Mouse (Mus musculus): Measurements from ENCODE around the gene Bckdha. TPM values are rescaled to one million over a fixed set of nuclear protein-coding genes. Genes with fewer than 3 reads are reported as not detected.
A peak's percentile ranks its signal among the peaks of the same experiment; 100 is the strongest.

Gene Bckdha
- polyA plus RNA-seq, 1 experiment = 39.7 TPM

- TF ChIP-seq GATA1 (IDR thresholded peaks at IDR 0.05; ENCODE audit: borderline replicate concordance, low read length) (no peak), FLI1 (IDR thresholded peaks at IDR 0.05; ENCODE audit: low read length) (no peak)
- peaks cover 11% of the 10 kb centered on the region for H3K27me3 ChIP-seq (replicated peaks)
- H3K4me1 ChIP-seq = peaks cover 93% of the 10 kb centered on the region
These were observed 11.1 kb downstream of the Bckdha start for GRCm38 (mm10) chr7:25647574-25648123.

GRCm38 (mm10) chr7:25645074-25645473 is 13.7 kb downstream of the Bckdha start:
- Histone ChIP-seq H3K27me3 (replicated peaks) (peaks cover 22% of the 10 kb centered on the region), H3K4me1 (peaks cover 88% of the 10 kb centered on the region), H3K36me3 (replicated peaks; ENCODE audit: low read length) (peaks cover 27% of the 10 kb centered on the region), H3K4me3 (replicated peaks) (peak overlapping the region; percentile 38), H3K9me3 (no peaks in the 10 kb centered on the region)
- TF ChIP-seq FLI1 (IDR thresholded peaks at IDR 0.05; ENCODE audit: low read length) = no peak
- no peak for TF ChIP-seq GATA1 (IDR thresholded peaks at IDR 0.05; ENCODE audit: borderline replicate concordance, low read length)

More at GRCm38 (mm10) chr7:25647574-25648123, 11.1 kb downstream of the Bckdha start:
- Histone ChIP-seq H3K9me3 (no peaks in the 10 kb centered on the region), H3K4me3 (replicated peaks) (no peak overlapping the region), H3K36me3 (replicated peaks; ENCODE audit: low read length) (peaks cover 11% of the 10 kb centered on the region)

GRCm38 (mm10) chr7:25644631-25645030 is 14.2 kb downstream of the Bckdha start:
- no peak overlapping the region for H3K4me3 ChIP-seq (replicated peaks)
- H3K27me3 ChIP-seq (replicated peaks) = peaks cover 23% of the 10 kb centered on the region
- no peaks in the 10 kb centered on the region for H3K9me3 ChIP-seq
- H3K36me3 ChIP-seq (replicated peaks; ENCODE audit: low read length) = peaks cover 31% of the 10 kb centered on the region
- TF ChIP-seq FLI1 (IDR thresholded peaks at IDR 0.05; ENCODE audit: low read length) = no peak
- TF ChIP-seq GATA1 (IDR thresholded peaks at IDR 0.05; ENCODE audit: borderline replicate concordance, low read length) = no peak
- H3K4me1 ChIP-seq = peaks cover 86% of the 10 kb centered on the region

GRCm38 (mm10) chr7:25644136-25644535 is 14.6 kb downstream of the Bckdha start:
- Histone ChIP-seq H3K4me1 (peaks cover 85% of the 10 kb centered on the region), H3K4me3 (replicated peaks) (no peak overlapping the region), H3K9me3 (no peaks in the 10 kb centered on the region), H3K36me3 (replicated peaks; ENCODE audit: low read length) (peaks cover 36% of the 10 kb centered on the region), H3K27me3 (replicated peaks) (peaks cover 26% of the 10 kb centered on the region)
- TF ChIP-seq GATA1 (IDR thresholded peaks at IDR 0.05; ENCODE audit: borderline replicate concordance, low read length) = no peak
- TF ChIP-seq FLI1 (IDR thresholded peaks at IDR 0.05; ENCODE audit: low read length) = no peak

GRCm38 (mm10) chr7:25639754-25640153 is 19.0 kb downstream of the Bckdha start:
- Histone ChIP-seq H3K4me1 (peaks cover 75% of the 10 kb centered on the region), H3K27me3 (replicated peaks) (peaks cover 26% of the 10 kb centered on the region), H3K4me3 (replicated peaks) (no peak overlapping the region), H3K9me3 (no peaks in the 10 kb centered on the region), H3K36me3 (replicated peaks; ENCODE audit: low read length) (peaks cover 65% of the 10 kb centered on the region)
- no peak for TF ChIP-seq FLI1 (IDR thresholded peaks at IDR 0.05; ENCODE audit: low read length)
- no peak for TF ChIP-seq GATA1 (IDR thresholded peaks at IDR 0.05; ENCODE audit: borderline replicate concordance, low read length)

- H3K9me3 ChIP-seq = no peaks in the 10 kb centered on the region
- peaks cover 88% of the 10 kb centered on the region for H3K36me3 ChIP-seq (replicated peaks; ENCODE audit: low read length)
- TF ChIP-seq GATA1 (IDR thresholded peaks at IDR 0.05; ENCODE audit: borderline replicate concordance, low read length) = no peak
- no peak for TF ChIP-seq FLI1 (IDR thresholded peaks at IDR 0.05; ENCODE audit: low read length)
These were observed 21.7 kb downstream of the Bckdha start for GRCm38 (mm10) chr7:25637099-25637498.

GRCm38 (mm10) chr7:25636373-25636772 is 22.4 kb downstream of the Bckdha start:
- TF ChIP-seq FLI1 (IDR thresholded peaks at IDR 0.05; ENCODE audit: low read length) (no peak), GATA1 (IDR thresholded peaks at IDR 0.05; ENCODE audit: borderline replicate concordance, low read length) (no peak)
- H3K4me1 ChIP-seq = peaks cover 73% of the 10 kb centered on the region
- H3K36me3 ChIP-seq (replicated peaks; ENCODE audit: low read length) = peaks cover 91% of the 10 kb centered on the region
- peaks cover 24% of the 10 kb centered on the region for H3K27me3 ChIP-seq (replicated peaks)
- no peak overlapping the region for H3K4me3 ChIP-seq (replicated peaks)
- no peaks in the 10 kb centered on the region for H3K9me3 ChIP-seq

More at GRCm38 (mm10) chr7:25637099-25637498, 21.7 kb downstream of the Bckdha start:
- Histone ChIP-seq H3K4me1 (peaks cover 73% of the 10 kb centered on the region), H3K4me3 (replicated peaks) (no peak overlapping the region), H3K27me3 (replicated peaks) (peaks cover 26% of the 10 kb centered on the region)

GRCm38 (mm10) chr7:25632679-25633078 is 26.1 kb downstream of the Bckdha start:
- TF ChIP-seq FLI1 (IDR thresholded peaks at IDR 0.05; ENCODE audit: low read length) (no peak), GATA1 (IDR thresholded peaks at IDR 0.05; ENCODE audit: borderline replicate concordance, low read length) (no peak)
- H3K9me3 ChIP-seq = no peaks in the 10 kb centered on the region
- peak overlapping the region; percentile 83 for H3K4me3 ChIP-seq (replicated peaks)

GRCm38 (mm10) chr7:25628323-25628620 is 30.5 kb downstream of the Bckdha start:
- peaks cover 81% of the 10 kb centered on the region for H3K36me3 ChIP-seq (replicated peaks; ENCODE audit: low read length)
- no peak for TF ChIP-seq GATA1 (IDR thresholded peaks at IDR 0.05; ENCODE audit: borderline replicate concordance, low read length)
- TF ChIP-seq FLI1 (IDR thresholded peaks at IDR 0.05; ENCODE audit: low read length) = no peak

More at GRCm38 (mm10) chr7:25632679-25633078, 26.1 kb downstream of the Bckdha start:
- H3K27me3 ChIP-seq (replicated peaks) = peaks cover 18% of the 10 kb centered on the region
- peaks cover 86% of the 10 kb centered on the region for H3K4me1 ChIP-seq
- peaks cover 90% of the 10 kb centered on the region for H3K36me3 ChIP-seq (replicated peaks; ENCODE audit: low read length)

GRCm38 (mm10) chr7:25627431-25628322 is 31.1 kb downstream of the Bckdha start:
- H3K4me1 ChIP-seq = peaks cover 89% of the 10 kb centered on the region
- TF ChIP-seq FLI1 (IDR thresholded peaks at IDR 0.05; ENCODE audit: low read length) (no peak), GATA1 (IDR thresholded peaks at IDR 0.05; ENCODE audit: borderline replicate concordance, low read length) (no peak)
- peaks cover 81% of the 10 kb centered on the region for H3K36me3 ChIP-seq (replicated peaks; ENCODE audit: low read length)
- no peaks in the 10 kb centered on the region for H3K9me3 ChIP-seq
- H3K27me3 ChIP-seq (replicated peaks) = peaks cover 15% of the 10 kb centered on the region
- H3K4me3 ChIP-seq (replicated peaks) = peak overlapping the region; percentile 91

More at GRCm38 (mm10) chr7:25628323-25628620, 30.5 kb downstream of the Bckdha start:
- H3K4me3 ChIP-seq (replicated peaks) = peak overlapping the region; percentile 91
- H3K9me3 ChIP-seq = no peaks in the 10 kb centered on the region
- peaks cover 15% of the 10 kb centered on the region for H3K27me3 ChIP-seq (replicated peaks)
- H3K4me1 ChIP-seq = peaks cover 95% of the 10 kb centered on the region

All from megakaryocyte, embryonic 14.5 days (primary cell).